16 mouse cellular contexts compared by ENCODE assay signal in the genomic region with DNA sequence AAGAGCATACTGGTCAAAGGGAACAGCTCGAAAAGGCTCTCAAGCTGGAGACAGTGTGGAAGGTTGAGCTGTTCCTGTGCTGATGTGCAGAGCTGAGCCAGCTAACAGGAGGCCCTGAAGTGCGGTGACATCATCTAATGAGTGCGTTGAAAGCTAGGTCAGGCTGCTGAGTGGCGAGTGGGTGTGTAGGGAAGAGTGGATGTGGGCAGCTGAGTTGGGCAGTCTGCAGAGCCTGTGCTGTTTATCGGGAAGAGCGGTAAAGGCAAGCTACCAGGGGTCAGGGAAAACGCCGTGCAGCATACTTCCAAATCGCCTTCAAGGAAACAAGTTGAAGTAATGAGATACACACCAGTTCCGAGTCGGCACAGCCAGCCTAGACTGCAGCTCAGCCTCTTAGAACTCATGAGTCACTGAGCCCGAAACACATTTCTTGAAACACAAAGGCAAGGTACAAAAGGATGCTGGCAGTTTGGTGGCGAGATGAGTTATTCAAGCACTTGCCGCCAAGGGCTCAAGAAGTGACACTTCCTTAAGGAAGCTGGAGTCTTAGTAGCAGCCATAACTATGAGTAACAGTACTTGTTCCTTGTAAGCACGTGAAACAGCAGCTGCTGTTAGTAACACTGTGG. TPM values are rescaled to one million over a fixed set of nuclear protein-coding genes. Genes with fewer than 3 reads are reported as not detected.
DNase-seq lines count a peak whose midpoint lies in the region; ATAC-seq lines count a peak whose summit lies in the region.
"Had no signal": no experiment of that assay in that cellular context is flagged by ENCODE, and none has a peak within 500 bp of the region (broad histone marks: within the 10 kb centered on the region; RNA-seq: fewer than 3 reads in every experiment).

No protein-coding gene starts in this region.

- no peaks in the 10 kb centered on the region for H3K9me3 ChIP-seq in neural tube, embryonic 15.5 days (replicated peaks)
- H3K9me3 ChIP-seq: embryonic facial prominence, embryonic 13.5 days; forebrain, embryonic 13.5 days had no signal

- H3K36me3 ChIP-seq in neural tube, embryonic 15.5 days = peaks cover 38% of the 10 kb centered on the region

- no peaks in the 10 kb centered on the region for H3K27me3 ChIP-seq in neural tube, embryonic 15.5 days (replicated peaks)
- H3K27me3 ChIP-seq: embryonic facial prominence, embryonic 13.5 days; forebrain, embryonic 13.5 days had no signal

- no peak overlapping the region for H3K4me2 ChIP-seq in neural tube, embryonic 15.5 days
- H3K4me2 ChIP-seq: embryonic facial prominence, embryonic 13.5 days; forebrain, embryonic 13.5 days; midbrain, embryonic 11.5 days had no signal

- intact Hi-C loops in left cerebral cortex, postnatal 10 days (cut with DNase I) = no loop called here
- intact Hi-C loops in left cerebral cortex, postnatal 36 days (cut with DNase I) = no loop called here

- WGBS in neural tube, embryonic 15.5 days = 74% methylated on average over 15 of the region's 15 CpGs

- H3K27ac ChIP-seq in neural tube, embryonic 15.5 days (replicated peaks) = no peak overlapping the region
- H3K27ac ChIP-seq: embryonic facial prominence, embryonic 13.5 days; forebrain, embryonic 13.5 days had no signal

- peak; percentile 46 to 70 for DNase-seq in frontal cortex, adult 2 months (ENCODE audit: extremely low spot score in 1 of 2, low spot score in 1 of 2)
- DNase-seq in frontal cortex, postnatal 14 days (ENCODE audit: low spot score in 2 of 2) = no peak
- DNase-seq in left cerebral cortex, adult 18-20 months (ENCODE audit: low spot score in 2 of 2) = peak; percentile 31 to 69
- no peak for DNase-seq in left cerebral cortex, postnatal 10 days (ENCODE audit: extremely low spot score in 1 of 2, low spot score in 2 of 2)
- DNase-seq in adrenal gland, postnatal 25 days = peak; percentile 20
- peak; percentile 53 to 63 for DNase-seq in left cerebral cortex, postnatal 36 days (ENCODE audit: low spot score in 2 of 2)
- DNase-seq in gastrocnemius, postnatal 10 days = no peak
- DNase-seq: cerebellum, postnatal 36 days; liver; thymus, adult 18-20 months had no signal

- H3K4me1 ChIP-seq in neural tube, embryonic 15.5 days = peaks cover 3% of the 10 kb centered on the region

- no peak overlapping the region for H3K4me3 ChIP-seq in neural tube, embryonic 15.5 days (replicated peaks)
- H3K4me3 ChIP-seq: embryonic facial prominence, embryonic 13.5 days; forebrain, embryonic 13.5 days had no signal

- no peak overlapping the region for H3K9ac ChIP-seq in neural tube, embryonic 15.5 days (replicated peaks)
- H3K9ac ChIP-seq: embryonic facial prominence, embryonic 13.5 days; forebrain, embryonic 13.5 days had no signal

- no peak for ATAC-seq in neural tube, embryonic 15.5 days (ENCODE audit: low FRiP score)
- ATAC-seq: forebrain, embryonic 13.5 days; inflammation-experienced regulatory T-cells, adult 6 months had no signal

RNA-seq across cellular contexts. Expression of a gene that starts 33.6 kb away (rescaled TPM):
- polyA plus RNA-seq in frontal cortex, adult 2 months (2012; rRNA removed) = 23.5 and 26.7 TPM in 2 replicates
- total RNA-seq in left cerebral cortex, adult 18-20 months (2021) = 10 to 100 TPM; 22.6 to 23.6 TPM
- total RNA-seq in left cerebral cortex, postnatal 10 days (2021) = 10 to 100 TPM; 28.2 to 30.9 TPM
- total RNA-seq in adrenal gland, postnatal 25 days (2021) = 15.8 and 18.6 TPM in 2 replicates
- total RNA-seq in left cerebral cortex, postnatal 36 days (2021) = 10 to 100 TPM; 19.5 to 29.9 TPM
- total RNA-seq in gastrocnemius, postnatal 10 days (2021) = 10 to 100 TPM in 1 of 2 experiments, 1 to 10 TPM in 1; 7.8 to 11.9 TPM
- 43.7 and 45.0 TPM in 2 replicates for polyA plus RNA-seq in neural tube, embryonic 15.5 days (2015; fragmentation: Nextera tagmentation; extraction: Ambion mirVana)

RNA-seq across cellular contexts. Expression of a gene that starts 33.7 kb away (rescaled TPM):
- polyA plus RNA-seq in frontal cortex, adult 2 months (2012; rRNA removed) = 0.20 and 0.34 TPM in 2 replicates
- under 1 TPM; 0.26 to 0.42 TPM for total RNA-seq in left cerebral cortex, adult 18-20 months (2021)
- under 1 TPM; 0.49 to 0.73 TPM for total RNA-seq in left cerebral cortex, postnatal 10 days (2021)
- total RNA-seq in adrenal gland, postnatal 25 days (2021) = 0.82 and 1.7 TPM in 2 replicates
- under 1 TPM; 0.32 to 0.41 TPM for total RNA-seq in left cerebral cortex, postnatal 36 days (2021)
- 1 to 10 TPM in 1 of 2 experiments, under 1 TPM in 1; 0.84 to 1.7 TPM for total RNA-seq in gastrocnemius, postnatal 10 days (2021)
- 2.5 and 4.1 TPM in 2 replicates for polyA plus RNA-seq in neural tube, embryonic 15.5 days (2015; fragmentation: Nextera tagmentation; extraction: Ambion mirVana)

RNA-seq across cellular contexts. Expression of a gene that starts 46.4 kb away (rescaled TPM):
- polyA plus RNA-seq in frontal cortex, adult 2 months (2012; rRNA removed) = 6.3 TPM in 2 replicates
- total RNA-seq in left cerebral cortex, adult 18-20 months (2021) = 10 to 100 TPM in 1 of 2 experiments, 1 to 10 TPM in 1; 8.3 to 10.4 TPM
- total RNA-seq in left cerebral cortex, postnatal 10 days (2021) = 1 to 10 TPM; 3.5 to 4.1 TPM
- 0.57 and 0.76 TPM in 2 replicates for total RNA-seq in adrenal gland, postnatal 25 days (2021)
- total RNA-seq in left cerebral cortex, postnatal 36 days (2021) = 1 to 10 TPM; 7.5 to 8.2 TPM
- 1 to 10 TPM; 2.0 to 2.5 TPM for total RNA-seq in gastrocnemius, postnatal 10 days (2021)
- 0.83 and 1.1 TPM in 2 replicates for polyA plus RNA-seq in neural tube, embryonic 15.5 days (2015; fragmentation: Nextera tagmentation; extraction: Ambion mirVana)
- total RNA-seq: hematopoietic stem cell, adult 5-6 weeks had no signal
- polyA plus RNA-seq: inflammation-experienced regulatory T-cells, adult 6 months had no signal

Comparison
In these comparisons a context has a peak if more than half of its experiments do, and no peak if none do; other contexts are left out.
1. DNase-seq: peak in frontal cortex, adult 2 months (2 of 2), left cerebral cortex, adult 18-20 months (2 of 2), adrenal gland, postnatal 25 days (single experiment) and left cerebral cortex, postnatal 36 days (2 of 2); none in frontal cortex, postnatal 14 days (0 of 2), left cerebral cortex, postnatal 10 days (0 of 2) and gastrocnemius, postnatal 10 days (single experiment).